Mouse (Mus musculus): Measurements from ENCODE around the gene Muc1. TPM values are rescaled to one million over a fixed set of nuclear protein-coding genes. Genes with fewer than 3 reads are reported as not detected.

The Muc1 gene
- total and polyA plus RNA-seq, 3 experiments: 0.04 to 1.1 TPM; not detected in 1

DNA sequence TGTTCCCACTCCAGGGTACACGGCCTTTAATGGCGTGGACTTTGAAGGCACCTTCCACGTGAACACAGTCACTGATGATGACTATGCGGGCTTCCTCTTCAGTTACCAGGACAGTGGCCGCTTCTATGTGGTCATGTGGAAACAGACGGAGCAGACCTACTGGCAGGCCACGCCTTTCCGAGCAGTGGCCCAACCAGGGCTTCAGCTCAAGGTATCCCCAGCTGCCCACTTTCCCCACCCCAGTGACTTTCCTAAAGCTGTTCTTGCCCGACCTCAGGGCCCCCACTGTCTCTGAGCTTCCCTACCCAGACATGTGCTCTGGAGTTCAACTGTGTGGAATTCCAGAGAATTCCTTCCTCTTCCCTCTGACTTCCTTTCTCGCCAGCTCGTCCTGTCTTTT is 4.1 kb upstream of the Muc1 start:
- H3K4me3 ChIP-seq (ENCODE audit: control insufficient read depth in 1 of 2, insufficient read depth in 1 of 2, low read depth in 2 of 2, low read length in 2 of 2): no peak overlapping the region
- H3K27me3 ChIP-seq (ENCODE audit: control insufficient read depth in 1 of 2, insufficient read depth in 2 of 2, low read length in 2 of 2): no peaks in the 10 kb centered on the region
- H3K9ac ChIP-seq (ENCODE audit: control insufficient read depth, low read depth, low read length, poor library complexity, severe bottlenecking): no peak overlapping the region
- DNase-seq (ENCODE audit: low read depth, low spot score): no peak
- no peaks in the 10 kb centered on the region for H3K79me2 ChIP-seq (ENCODE audit: control insufficient read depth, insufficient read depth, low read length, poor library complexity)
- H3K9me3 ChIP-seq (replicated peaks; ENCODE audit: insufficient read depth, low read length): no peaks in the 10 kb centered on the region
- TF ChIP-seq UBTF (IDR thresholded peaks at IDR 0.05; ENCODE audit: borderline replicate concordance, insufficient read depth, low read depth, low read length) (no peak), CHD2 (IDR thresholded peaks at IDR 0.05; ENCODE audit: low read length) (no peak), TBP (IDR thresholded peaks at IDR 0.05; ENCODE audit: low read depth, low read length) (no peak), RCOR1 (IDR thresholded peaks at IDR 0.05; ENCODE audit: low read depth, low read length) (no peak), ZC3H11A (IDR thresholded peaks at IDR 0.05; ENCODE audit: low read depth, low read length) (no peak), MYC (IDR thresholded peaks at IDR 0.05; ENCODE audit: low read depth, low read length) (no peak), JUND (IDR thresholded peaks at IDR 0.05; ENCODE audit: low read depth, low read length) (no peak), GABPA (IDR thresholded peaks at IDR 0.05; ENCODE audit: low read depth, low read length) (no peak), ELF1 (IDR thresholded peaks at IDR 0.05; ENCODE audit: low read depth, low read length) (no peak), ETS1 (IDR thresholded peaks at IDR 0.05; ENCODE audit: low read depth, low read length) (no peak), POLR2AphosphoS2 (IDR thresholded peaks at IDR 0.05; ENCODE audit: low read length) (no peak), ZMIZ1 (IDR thresholded peaks at IDR 0.05; ENCODE audit: low read depth, low read length) (no peak), MXI1 (IDR thresholded peaks at IDR 0.05; ENCODE audit: low read depth, low read length) (no peak), POLR2A (IDR thresholded peaks at IDR 0.05; ENCODE audit: control insufficient read depth in 1 of 2, insufficient read depth in 1 of 2, low read depth in 1 of 2, low read length in 2 of 2, poor library complexity in 1 of 2) (no peak), NRF1 (IDR thresholded peaks at IDR 0.05; ENCODE audit: insufficient read depth, low read depth, low read length, poor library complexity, severe bottlenecking) (no peak), GATA1 (IDR thresholded peaks at IDR 0.05; ENCODE audit: low read depth, low read length) (no peak), ZNF384 (IDR thresholded peaks at IDR 0.05; ENCODE audit: low read depth, low read length) (no peak), CHD1 (IDR thresholded peaks at IDR 0.05; ENCODE audit: low read depth, low read length) (no peak), E2F4 (IDR thresholded peaks at IDR 0.05; ENCODE audit: borderline replicate concordance, low read depth, low read length) (no peak), TAL1 (IDR thresholded peaks at IDR 0.05; ENCODE audit: low read length) (no peak)
- H3K27ac ChIP-seq (ENCODE audit: control insufficient read depth, low read depth, low read length): no peak overlapping the region
- peaks cover 0 to 2% of the 10 kb centered on the region in 2 experiments; a peak in 1 of 4 replicates for H3K36me3 ChIP-seq (ENCODE audit: control insufficient read depth in 1 of 2, insufficient read depth in 2 of 2, low read length in 2 of 2)
- H3K4me1 ChIP-seq (ENCODE audit: control insufficient read depth in 1 of 2, insufficient read depth in 2 of 2, low read length in 2 of 2): peaks cover 2 to 8% of the 10 kb centered on the region in 2 experiments; a peak in 3 of 4 replicates

DNA sequence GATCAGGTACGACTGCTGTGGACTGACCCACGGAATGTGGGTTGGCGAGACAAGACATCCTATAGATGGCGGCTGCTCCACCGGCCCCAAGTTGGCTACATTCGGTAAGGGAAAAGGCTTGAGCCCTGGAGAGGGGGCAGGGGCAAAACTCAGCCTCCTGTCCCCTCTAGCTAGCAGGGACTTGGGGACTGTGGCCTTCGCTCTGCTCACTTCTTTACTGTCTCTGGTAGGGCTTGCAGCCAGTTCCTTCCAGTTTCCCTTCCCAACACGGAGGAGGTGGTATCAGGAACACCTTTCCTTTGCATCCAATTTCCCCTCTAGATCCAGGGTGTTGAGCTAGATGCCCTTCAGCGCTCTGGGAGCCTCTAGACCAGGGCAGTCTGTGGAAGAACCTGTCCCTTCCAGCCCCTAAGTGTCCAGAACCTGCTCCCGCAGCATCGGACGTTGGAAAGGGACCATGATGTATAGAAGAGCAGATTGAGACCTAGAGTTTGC is 3.5 kb upstream of the Muc1 start:
- Histone ChIP-seq H3K27ac (ENCODE audit: control insufficient read depth, low read depth, low read length) (no peak overlapping the region), H3K79me2 (ENCODE audit: control insufficient read depth, insufficient read depth, low read length, poor library complexity) (no peaks in the 10 kb centered on the region), H3K4me1 (ENCODE audit: control insufficient read depth in 1 of 2, insufficient read depth in 2 of 2, low read length in 2 of 2) (peaks cover 2 to 8% of the 10 kb centered on the region in 2 experiments; a peak in 3 of 4 replicates), H3K9me3 (replicated peaks; ENCODE audit: insufficient read depth, low read length) (no peaks in the 10 kb centered on the region), H3K27me3 (ENCODE audit: control insufficient read depth in 1 of 2, insufficient read depth in 2 of 2, low read length in 2 of 2) (no peaks in the 10 kb centered on the region), H3K9ac (ENCODE audit: control insufficient read depth, low read depth, low read length, poor library complexity, severe bottlenecking) (no peak overlapping the region), H3K36me3 (ENCODE audit: control insufficient read depth in 1 of 2, insufficient read depth in 2 of 2, low read length in 2 of 2) (peaks cover 0 to 2% of the 10 kb centered on the region in 2 experiments; a peak in 1 of 4 replicates), H3K4me3 (ENCODE audit: control insufficient read depth in 1 of 2, insufficient read depth in 1 of 2, low read depth in 2 of 2, low read length in 2 of 2) (no peak overlapping the region)
- no peak for DNase-seq (ENCODE audit: low read depth, low spot score)
- TF ChIP-seq MAFK (IDR thresholded peaks at IDR 0.05; ENCODE audit: borderline replicate concordance, low read depth, low read length): no peak
- no peak for TF ChIP-seq TCF12 (IDR thresholded peaks at IDR 0.05; ENCODE audit: low read depth, low read length)
- no peak for TF ChIP-seq MAZ (IDR thresholded peaks at IDR 0.05; ENCODE audit: low read depth, low read length)
- no peak for TF ChIP-seq SMC3 (IDR thresholded peaks at IDR 0.05; ENCODE audit: low read depth, low read length)
- no peak for TF ChIP-seq POLR2AphosphoS5 (IDR thresholded peaks at IDR 0.05; ENCODE audit: borderline replicate concordance, low read depth, low read length)
- no peak for TF ChIP-seq SIN3A (IDR thresholded peaks at IDR 0.05; ENCODE audit: low read length)
- TF ChIP-seq POLR2AphosphoS2 (IDR thresholded peaks at IDR 0.05; ENCODE audit: low read length): no peak
